Mouse (Mus musculus): ENCODE measurements around the gene Lrrc4. TPM values are rescaled to one million over a fixed set of nuclear protein-coding genes. Genes with fewer than 3 reads are reported as not detected.
A peak's percentile ranks its signal among the peaks of the same experiment; 100 is the strongest.

Lrrc4 gene
- polyA plus RNA-seq, 1 experiment from 2014 or later = 1.0 TPM

DNA sequence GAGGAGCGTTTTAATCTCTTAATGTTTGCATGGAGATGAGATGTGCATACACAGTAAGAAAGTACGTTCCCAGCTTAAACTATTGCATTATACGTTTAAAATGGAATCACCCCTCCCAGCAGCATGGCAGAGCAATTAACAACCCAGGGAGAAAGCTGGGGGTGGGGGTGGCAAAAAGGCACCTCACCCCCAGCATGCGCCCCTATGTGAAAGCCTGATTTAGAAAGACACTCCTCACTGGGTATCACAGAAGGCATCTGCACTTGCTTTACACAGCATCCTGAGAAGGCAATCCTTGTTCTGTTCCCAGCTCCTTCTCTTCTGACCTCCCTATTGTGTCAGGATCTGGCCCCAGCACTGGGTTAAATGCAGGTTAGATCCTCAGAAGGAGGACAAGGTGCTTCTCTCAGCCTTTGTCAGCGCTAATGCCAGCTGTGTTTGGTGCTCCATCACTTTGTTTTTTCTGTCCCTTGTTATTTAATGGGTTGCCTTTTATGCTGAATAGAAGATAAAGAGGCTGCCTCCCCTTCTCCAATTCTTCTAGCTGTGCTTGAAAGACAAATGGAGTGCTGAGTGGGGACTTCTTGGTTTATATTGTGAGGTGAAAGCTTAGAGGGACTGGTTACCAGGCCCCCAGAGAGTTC lies 69.3 kb downstream of the Lrrc4 start:
- H3K36me3 ChIP-seq (ENCODE audit: control insufficient read depth, insufficient read depth, low read length) = no peaks in the 10 kb centered on the region
- no peak overlapping the region for H3K4me2 ChIP-seq (ENCODE audit: low read depth, low read length)
- H3K4me1 ChIP-seq (ENCODE audit: control insufficient read depth, insufficient read depth, low read length) = no peaks in the 10 kb centered on the region; the same call in 1 of the 2 replicates
- ATAC-seq (ENCODE audit: low read depth) (no peak), DNase-seq (ENCODE audit: low spot score) (no peak)
- H3K9ac ChIP-seq (ENCODE audit: low read depth, low read length) = no peak overlapping the region
- no peaks in the 10 kb centered on the region for H3K27me3 ChIP-seq (replicated peaks; ENCODE audit: control insufficient read depth, insufficient read depth, low read length)
- no peaks in the 10 kb centered on the region for H3K9me3 ChIP-seq (ENCODE audit: control insufficient read depth, low read length)
- WGBS = 40% methylated on average over 5 of the region's 5 CpGs
- H3K4me3 ChIP-seq (ENCODE audit: low read depth, low read length) = no peak overlapping the region
- no peak overlapping the region for H3K27ac ChIP-seq (replicated peaks; ENCODE audit: low read depth, low read length)

DNA sequence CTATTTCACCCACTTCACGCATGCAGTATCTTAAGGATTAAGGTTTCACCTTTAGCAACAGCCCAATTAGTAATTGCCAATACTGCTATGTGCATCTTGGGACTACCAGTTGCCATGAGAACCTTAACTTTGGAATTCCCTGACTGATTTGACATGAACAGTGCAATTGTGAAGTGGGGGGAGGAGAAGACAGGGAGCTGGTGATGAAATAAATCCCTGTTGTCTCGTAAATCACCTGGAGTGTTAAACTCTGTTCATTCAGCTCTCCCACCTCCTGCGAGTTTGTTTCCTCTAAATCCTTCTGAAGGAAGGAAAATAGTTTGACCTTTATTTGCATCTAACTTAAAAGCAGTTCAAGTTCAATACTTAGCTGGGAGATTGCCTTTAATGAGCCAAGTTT lies 69.8 kb downstream of the Lrrc4 start:
- Histone ChIP-seq H3K9me3 (ENCODE audit: control insufficient read depth, low read length) (no peaks in the 10 kb centered on the region), H3K4me1 (ENCODE audit: control insufficient read depth, insufficient read depth, low read length) (no peaks in the 10 kb centered on the region; the same call in 1 of the 2 replicates), H3K27ac (replicated peaks; ENCODE audit: low read depth, low read length) (no peak overlapping the region), H3K27me3 (replicated peaks; ENCODE audit: control insufficient read depth, insufficient read depth, low read length) (no peaks in the 10 kb centered on the region), H3K36me3 (ENCODE audit: control insufficient read depth, insufficient read depth, low read length) (no peaks in the 10 kb centered on the region), H3K4me2 (ENCODE audit: low read depth, low read length) (no peak overlapping the region), H3K9ac (ENCODE audit: low read depth, low read length) (no peak overlapping the region), H3K4me3 (ENCODE audit: low read depth, low read length) (no peak overlapping the region)
- DNase-seq (ENCODE audit: low spot score) = no peak
- WGBS = 50% methylated on average over 3 of the region's 3 CpGs
- ATAC-seq (ENCODE audit: low read depth) = no peak

DNA sequence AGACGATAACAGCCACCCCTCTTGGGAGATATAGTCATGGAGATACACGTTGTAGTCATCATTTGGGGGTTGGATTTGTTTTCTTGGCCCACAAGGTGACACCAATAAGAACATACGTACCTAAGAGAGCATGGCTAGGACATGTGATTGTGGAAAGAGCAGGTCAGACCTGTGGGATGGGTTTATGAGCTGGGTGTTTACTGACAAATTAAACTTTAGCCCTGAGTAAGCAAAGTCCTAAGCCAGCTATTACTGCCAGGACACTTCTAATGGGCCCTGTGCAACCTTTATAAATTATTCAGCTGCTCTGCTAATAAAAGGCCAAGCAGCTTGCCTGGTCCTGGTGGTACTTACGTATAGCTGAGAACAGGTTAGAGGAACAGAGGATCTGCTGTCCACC lies 73.3 kb downstream of the Lrrc4 start:
- Histone ChIP-seq H3K9ac (ENCODE audit: low read depth, low read length) (no peak overlapping the region), H3K27ac (replicated peaks; ENCODE audit: low read depth, low read length) (no peak overlapping the region), H3K9me3 (ENCODE audit: control insufficient read depth, low read length) (no peaks in the 10 kb centered on the region), H3K27me3 (replicated peaks; ENCODE audit: control insufficient read depth, insufficient read depth, low read length) (no peaks in the 10 kb centered on the region), H3K36me3 (ENCODE audit: control insufficient read depth, insufficient read depth, low read length) (no peaks in the 10 kb centered on the region), H3K4me3 (ENCODE audit: low read depth, low read length) (no peak overlapping the region), H3K4me2 (ENCODE audit: low read depth, low read length) (no peak overlapping the region), H3K4me1 (ENCODE audit: control insufficient read depth, insufficient read depth, low read length) (no peaks in the 10 kb centered on the region; the same call in 1 of the 2 replicates)
- no peak for ATAC-seq (ENCODE audit: low read depth)
- no peak for DNase-seq (ENCODE audit: low spot score)
- WGBS = 82% methylated on average over 4 of the region's 4 CpGs

DNA sequence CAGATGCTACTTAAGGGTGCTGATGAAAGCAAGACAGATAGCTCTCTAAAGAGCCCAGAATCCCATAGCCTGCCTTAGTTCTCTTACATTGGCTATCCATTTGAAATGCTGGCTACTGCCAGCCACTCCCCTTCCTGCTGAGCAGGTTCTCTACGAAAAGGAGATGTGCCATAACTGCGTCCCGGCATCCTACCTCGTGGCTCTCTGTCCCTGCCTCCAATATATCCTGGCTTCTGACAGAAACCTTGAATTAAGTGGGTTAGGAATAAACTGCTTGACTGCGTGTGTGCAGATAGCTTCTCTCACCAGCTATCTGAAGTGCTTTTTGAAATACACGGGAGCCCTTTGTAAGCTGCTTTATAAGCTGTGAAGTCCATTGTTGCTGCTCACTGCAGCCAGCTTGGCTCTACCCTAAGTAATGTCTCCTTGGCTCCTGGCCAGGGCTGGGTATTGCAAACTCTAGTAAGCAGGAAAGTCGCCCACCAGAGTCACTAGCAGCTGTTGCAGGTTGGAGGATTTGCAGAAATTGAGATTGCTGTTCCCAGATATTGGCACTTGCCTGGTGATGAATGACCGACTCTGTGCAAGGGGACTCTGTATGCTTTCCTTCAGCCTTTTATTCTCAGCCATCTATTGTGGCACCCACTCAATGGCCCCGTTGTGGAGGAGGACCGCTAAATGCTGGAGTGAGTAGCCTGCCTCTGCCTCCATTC lies 75.1 kb downstream of the Lrrc4 start:
- no peak overlapping the region; the same call in 1 of the 2 replicates for H3K27ac ChIP-seq (replicated peaks; ENCODE audit: low read depth, low read length)
- DNase-seq (ENCODE audit: low spot score) (peak; percentile 90), ATAC-seq (ENCODE audit: low read depth) (peak; percentile 87)
- no peaks in the 10 kb centered on the region for H3K36me3 ChIP-seq (ENCODE audit: control insufficient read depth, insufficient read depth, low read length)
- 62% methylated on average over 10 of the region's 10 CpGs for WGBS
- no peak overlapping the region for H3K4me2 ChIP-seq (ENCODE audit: low read depth, low read length)
- no peak overlapping the region for H3K9ac ChIP-seq (ENCODE audit: low read depth, low read length)
- H3K27me3 ChIP-seq (replicated peaks; ENCODE audit: control insufficient read depth, insufficient read depth, low read length) = no peaks in the 10 kb centered on the region
- no peaks in the 10 kb centered on the region for H3K9me3 ChIP-seq (ENCODE audit: control insufficient read depth, low read length)
- peaks cover 5% of the 10 kb centered on the region for H3K4me1 ChIP-seq (ENCODE audit: control insufficient read depth, insufficient read depth, low read length)
- H3K4me3 ChIP-seq (ENCODE audit: low read depth, low read length) = no peak overlapping the region

DNA sequence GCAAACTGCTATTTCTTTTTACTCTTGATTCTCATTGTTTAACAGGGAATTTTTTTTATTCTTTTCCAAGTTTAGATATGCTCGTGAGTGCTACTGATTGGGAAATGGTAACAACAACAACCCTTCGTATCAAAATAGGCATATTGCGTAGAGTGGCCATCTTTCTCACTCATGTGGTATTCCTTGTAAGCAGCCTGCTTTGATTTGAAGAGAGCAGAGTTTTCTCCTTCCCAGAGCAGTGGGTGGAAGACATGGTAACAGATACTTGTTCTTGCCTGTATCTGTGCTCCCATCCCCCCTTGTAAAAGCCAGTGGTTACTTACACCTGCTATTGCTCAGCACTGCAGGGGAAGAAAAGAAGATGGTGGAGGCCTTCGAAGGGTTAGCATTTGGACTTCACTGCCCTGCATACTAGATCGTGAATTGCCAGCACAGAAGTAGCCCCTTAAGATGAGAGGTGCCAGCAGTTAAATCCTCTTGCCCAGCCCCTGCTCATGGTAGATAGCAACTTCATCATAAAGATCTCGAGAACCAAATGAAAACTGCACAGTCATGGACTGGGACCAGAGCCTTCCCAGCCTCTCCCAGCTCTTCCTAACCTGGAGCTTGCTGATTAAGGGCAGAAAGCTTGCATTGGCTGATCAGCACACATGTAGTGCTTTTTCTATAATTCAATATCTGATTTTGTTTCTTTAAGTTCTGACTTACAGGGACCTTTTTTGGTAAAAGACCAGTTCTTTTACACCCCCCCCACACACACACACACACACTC lies 77.2 kb downstream of the Lrrc4 start:
- H3K9ac ChIP-seq (ENCODE audit: low read depth, low read length) = no peak overlapping the region
- DNase-seq (ENCODE audit: low spot score) (no peak), ATAC-seq (ENCODE audit: low read depth) (no peak)
- peaks cover 15% of the 10 kb centered on the region for H3K4me1 ChIP-seq (ENCODE audit: control insufficient read depth, insufficient read depth, low read length)
- WGBS = 74% methylated on average over 6 of the region's 6 CpGs
- H3K9me3 ChIP-seq (ENCODE audit: control insufficient read depth, low read length) = no peaks in the 10 kb centered on the region
- no peak overlapping the region for H3K4me2 ChIP-seq (ENCODE audit: low read depth, low read length)
- no peaks in the 10 kb centered on the region for H3K27me3 ChIP-seq (replicated peaks; ENCODE audit: control insufficient read depth, insufficient read depth, low read length)
- no peak overlapping the region for H3K27ac ChIP-seq (replicated peaks; ENCODE audit: low read depth, low read length)
- H3K4me3 ChIP-seq (ENCODE audit: low read depth, low read length) = no peak overlapping the region
- no peaks in the 10 kb centered on the region for H3K36me3 ChIP-seq (ENCODE audit: control insufficient read depth, insufficient read depth, low read length)

DNA sequence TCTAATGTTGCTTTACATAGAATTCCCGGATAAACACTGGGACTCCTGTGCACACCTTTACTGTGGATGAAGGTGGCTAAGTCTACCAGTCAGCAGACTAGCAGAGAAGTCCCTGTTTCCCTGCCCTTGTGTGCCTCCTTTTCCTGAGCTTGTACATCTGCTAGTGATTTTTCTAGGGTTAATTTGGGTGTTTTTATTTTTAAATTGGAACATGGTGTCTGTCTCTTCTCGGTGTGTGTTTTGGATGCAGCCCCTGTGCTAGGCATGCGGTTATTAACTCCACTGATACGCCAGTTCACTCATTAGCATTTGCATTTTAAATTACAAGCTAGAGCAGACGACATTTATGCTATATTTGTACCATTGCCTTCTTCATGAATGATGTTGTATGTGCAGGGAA lies 77.9 kb downstream of the Lrrc4 start:
- Histone ChIP-seq H3K27me3 (replicated peaks; ENCODE audit: control insufficient read depth, insufficient read depth, low read length) (no peaks in the 10 kb centered on the region), H3K9ac (ENCODE audit: low read depth, low read length) (no peak overlapping the region), H3K36me3 (ENCODE audit: control insufficient read depth, insufficient read depth, low read length) (no peaks in the 10 kb centered on the region), H3K4me3 (ENCODE audit: low read depth, low read length) (no peak overlapping the region), H3K4me2 (ENCODE audit: low read depth, low read length) (no peak overlapping the region), H3K9me3 (ENCODE audit: control insufficient read depth, low read length) (no peaks in the 10 kb centered on the region), H3K4me1 (ENCODE audit: control insufficient read depth, insufficient read depth, low read length) (peaks cover 16% of the 10 kb centered on the region), H3K27ac (replicated peaks; ENCODE audit: low read depth, low read length) (no peak overlapping the region)
- no peak for DNase-seq (ENCODE audit: low spot score)
- no peak for ATAC-seq (ENCODE audit: low read depth)
- 40% methylated on average over 5 of the region's 5 CpGs for WGBS

DNA sequence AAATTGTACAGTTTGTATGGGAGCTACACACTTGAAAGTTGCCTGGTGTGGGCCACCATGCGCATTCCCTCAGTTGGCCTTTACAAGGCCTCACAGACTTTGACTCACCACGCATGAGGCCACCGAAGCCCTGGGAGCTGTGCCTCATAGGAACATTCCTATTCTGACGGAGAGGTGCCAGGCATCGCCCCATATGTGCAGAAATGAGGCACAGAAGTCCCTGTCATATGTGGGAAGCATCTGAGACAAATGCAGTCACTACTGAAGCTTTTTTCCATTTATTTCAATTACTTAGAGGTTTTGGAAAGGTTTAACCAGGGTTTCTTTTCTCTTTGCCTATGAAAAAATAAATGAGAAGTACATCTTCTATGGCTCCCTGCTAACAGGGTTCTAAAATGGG lies 78.3 kb downstream of the Lrrc4 start:
- no peak for ATAC-seq (ENCODE audit: low read depth)
- 81% methylated on average over 5 of the region's 5 CpGs for WGBS
- peak overlapping the region; percentile 35; the same call in 1 of the 2 replicates for H3K27ac ChIP-seq (replicated peaks; ENCODE audit: low read depth, low read length)

DNA sequence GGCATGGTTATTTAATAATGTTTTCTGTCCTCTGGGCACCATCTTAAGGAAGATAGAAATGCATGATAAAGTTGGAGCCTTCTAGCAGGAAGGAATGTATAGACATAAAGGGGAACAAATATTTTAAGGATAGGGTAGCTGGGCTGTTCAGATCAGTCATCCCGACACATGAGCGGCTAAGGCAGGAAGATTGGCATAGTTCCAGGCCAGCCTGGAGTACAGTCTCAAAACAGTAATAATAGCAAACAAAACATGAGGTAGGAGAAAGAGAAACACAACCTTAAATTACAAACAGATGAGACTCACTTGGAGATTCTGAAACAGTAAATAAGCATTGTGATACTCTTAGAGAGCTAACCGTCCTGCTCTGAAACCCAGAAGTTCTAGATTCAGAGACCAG lies 80.4 kb downstream of the Lrrc4 start:
- ATAC-seq (ENCODE audit: low read depth) (no peak), DNase-seq (ENCODE audit: low spot score) (peak; percentile 61)
- no peak overlapping the region for H3K4me2 ChIP-seq (ENCODE audit: low read depth, low read length)
- H3K9me3 ChIP-seq (ENCODE audit: control insufficient read depth, low read length) = no peaks in the 10 kb centered on the region
- H3K4me3 ChIP-seq (ENCODE audit: low read depth, low read length) = no peak overlapping the region
- 33% methylated on average over 3 of the region's 3 CpGs for WGBS
- H3K36me3 ChIP-seq (ENCODE audit: control insufficient read depth, insufficient read depth, low read length) = peaks cover 13% of the 10 kb centered on the region
- no peaks in the 10 kb centered on the region for H3K27me3 ChIP-seq (replicated peaks; ENCODE audit: control insufficient read depth, insufficient read depth, low read length)
- H3K4me1 ChIP-seq (ENCODE audit: control insufficient read depth, insufficient read depth, low read length) = peaks cover 19% of the 10 kb centered on the region
- H3K27ac ChIP-seq (replicated peaks; ENCODE audit: low read depth, low read length) = no peak overlapping the region
- H3K9ac ChIP-seq (ENCODE audit: low read depth, low read length) = no peak overlapping the region

More for the DNA sequence above, 78.3 kb downstream of the Lrrc4 start:
- H3K36me3 ChIP-seq (ENCODE audit: control insufficient read depth, insufficient read depth, low read length) = no peaks in the 10 kb centered on the region
- H3K27me3 ChIP-seq (replicated peaks; ENCODE audit: control insufficient read depth, insufficient read depth, low read length) = no peaks in the 10 kb centered on the region
- H3K9me3 ChIP-seq (ENCODE audit: control insufficient read depth, low read length) = no peaks in the 10 kb centered on the region
- H3K4me3 ChIP-seq (ENCODE audit: low read depth, low read length) = no peak overlapping the region
- no peak overlapping the region for H3K4me2 ChIP-seq (ENCODE audit: low read depth, low read length)
- DNase-seq (ENCODE audit: low spot score) = no peak
- H3K4me1 ChIP-seq (ENCODE audit: control insufficient read depth, insufficient read depth, low read length) = peaks cover 19% of the 10 kb centered on the region
- H3K9ac ChIP-seq (ENCODE audit: low read depth, low read length) = no peak overlapping the region
